Mouse (Mus musculus) intestine, embryonic 14.5 days (tissue): ENCODE results near the gene Dnmt3b. TPM values are rescaled to one million over a fixed set of nuclear protein-coding genes. Genes with fewer than 3 reads are reported as not detected.

Source experiments
- ATAC-seq: fragments of 200-750 bp; cut with Nextera tagmentation; replicated peaks from 2 replicates; pipeline ENCODE4 v1.8.0; 2017; ENCODE audit warnings: low read depth, moderate number of reproducible peaks, moderate TSS enrichment, moderate library complexity; ENCODE audit not compliant: low FRiP score, low TSS enrichment
- DNase-seq: peaks from one replicate; pipeline ENCODE4 v3.0.0-alpha.2; 2018; ENCODE audit warnings: low spot score
- H3K27ac ChIP-seq: fragments of 300-500 bp; sonication (generic); 2 replicates; pipeline ENCODE4 v1.5.1; 2014; ENCODE audit warnings: low read depth, mild to moderate bottlenecking, control low read depth
- H3K27me3 ChIP-seq: fragments of 300-500 bp; sonication (generic); replicated peaks from 2 replicates; pipeline ENCODE4 v1.6.1; 2014; ENCODE audit warnings: low read length, control low read depth; ENCODE audit not compliant: control insufficient read depth, insufficient read depth
- H3K36me3 ChIP-seq: fragments of 300-500 bp; sonication (generic); 2 replicates; pipeline ENCODE4 v1.6.1; 2014; ENCODE audit warnings: low read length, control low read depth; ENCODE audit not compliant: control insufficient read depth, insufficient read depth
- H3K4me1 ChIP-seq: fragments of 300-500 bp; sonication (generic); replicated peaks from 2 replicates; pipeline ENCODE4 v1.6.1; 2014; ENCODE audit warnings: low read length, control low read depth, mixed read lengths; ENCODE audit not compliant: control insufficient read depth, insufficient read depth
- H3K4me2 ChIP-seq: fragments of 300-500 bp; sonication (generic); 2 replicates; pipeline ENCODE4 v1.6.1; 2014; ENCODE audit warnings: low read length
- H3K4me3 ChIP-seq: fragments of 300-500 bp; sonication (generic); 2 replicates; pipeline ENCODE4 v1.5.1; 2014; ENCODE audit warnings: low read depth, low read length, control low read depth, mixed read lengths
- H3K9ac ChIP-seq: fragments of 300-500 bp; sonication (generic); 2 replicates; pipeline ENCODE4 v1.6.1; 2014; ENCODE audit warnings: mild to moderate bottlenecking, low read length
- H3K9me3 ChIP-seq: fragments of 300-500 bp; sonication (generic); 2 replicates; pipeline ENCODE4 v1.6.1; 2016; ENCODE audit warnings: low read length, control low read depth; ENCODE audit not compliant: control insufficient read depth
- WGBS: fragments of 180-500 bp; shearing (Covaris S2); extraction: QIAGEN DNeasy Blood & Tissue Kit; methylation state at CpG from one replicate; pipeline ENCODE4 v1.1.7; 2014; 5-methylcytosine and 5-hydroxymethylcytosine counted together
- polyA plus RNA-seq: library from polyadenylated mRNA; unstranded; fragments of >200 nt; fragmentation: Nextera tagmentation; extraction: Ambion mirVana; gene quantifications from 2 replicates; pipeline ENCODE4 v1.2.1, GENCODE M21; 2014

Dnmt3b gene
- polyA plus RNA-seq, 1 experiment from 2014 or later, result 10.9 TPM

DNA sequence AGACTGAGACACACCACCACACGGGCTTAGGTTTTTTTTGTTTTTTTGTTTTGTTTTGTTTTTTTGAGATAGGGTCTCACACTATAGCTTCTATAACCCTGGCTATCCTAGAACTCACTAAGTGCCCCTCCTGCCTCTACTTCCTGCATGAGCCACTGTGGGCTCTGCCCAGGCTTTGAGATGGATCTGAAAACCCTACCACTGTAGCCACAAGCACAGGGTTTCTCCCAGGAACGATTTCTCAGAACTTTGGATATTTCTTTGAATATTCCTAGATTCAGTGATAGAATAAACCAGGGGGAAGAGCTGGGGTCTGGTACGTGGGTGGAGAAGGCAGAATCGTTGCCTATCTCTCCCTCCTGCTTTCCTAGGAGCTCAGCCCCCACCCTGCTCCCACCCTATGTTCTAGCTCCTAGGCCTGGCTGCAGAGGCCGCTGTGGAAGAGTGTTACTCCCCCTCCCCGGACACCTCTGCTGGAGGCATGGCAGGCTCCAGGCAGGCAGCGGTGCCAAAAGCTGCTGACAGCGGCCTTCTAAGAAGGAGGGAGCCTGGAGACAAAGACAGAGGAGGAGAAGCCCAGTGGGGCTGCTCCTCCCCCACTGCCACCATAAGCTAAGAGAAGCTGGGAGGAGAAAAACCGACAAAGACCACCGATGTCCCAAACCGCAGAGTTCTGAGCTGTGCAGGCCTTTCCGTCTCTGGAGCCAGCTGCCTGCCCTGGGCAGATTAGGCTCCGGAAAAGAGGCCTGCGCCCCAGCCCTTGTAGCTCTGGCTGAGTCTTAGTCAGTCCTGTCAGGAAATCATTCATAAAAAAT is 38.6 kb upstream of the Dnmt3b start:
- no peaks in the 10 kb centered on the region for H3K9me3 ChIP-seq
- 30% methylated on average over 13 of the region's 14 CpGs for WGBS
- ATAC-seq (0 out of 2 replicates have a peak, but pooled peaks have one; percentile 24), DNase-seq (no peak)
- H3K4me2 ChIP-seq, result no peak overlapping the region
- H3K4me3 ChIP-seq, result no peak overlapping the region
- H3K27ac ChIP-seq, result peak overlapping the region; percentile 58
- 0 out of 2 replicates have a peak, but pooled peaks cover 6% of the 10 kb centered on the region for H3K4me1 ChIP-seq
- H3K36me3 ChIP-seq, result 0 out of 2 replicates have a peak, but pooled peaks cover 4% of the 10 kb centered on the region
- 0 out of 2 replicates have a peak overlapping the region, but pooled peaks have one; percentile 15 for H3K9ac ChIP-seq
- H3K27me3 ChIP-seq, result no peaks in the 10 kb centered on the region

DNA sequence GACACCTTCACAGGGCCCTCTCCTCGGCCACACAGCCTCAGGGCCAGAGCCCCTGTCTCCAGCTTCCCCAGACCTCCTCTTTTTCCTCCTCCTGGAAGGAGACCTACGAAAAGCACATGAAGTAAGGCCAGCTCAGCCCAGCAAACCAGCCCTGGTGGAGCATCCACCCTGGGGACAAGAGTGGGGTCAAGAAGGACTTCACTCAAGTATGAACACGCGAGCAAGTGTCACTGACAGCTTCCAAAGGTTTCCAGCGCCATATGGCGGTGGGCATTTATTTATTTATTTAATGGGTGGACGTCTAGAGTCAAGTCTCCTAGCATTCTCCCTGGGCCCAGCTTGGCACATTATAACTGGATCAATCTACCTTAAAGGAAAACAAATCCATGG is 38.0 kb upstream of the Dnmt3b start:
- H3K27ac ChIP-seq, result peak overlapping the region; percentile 58
- no peaks in the 10 kb centered on the region for H3K27me3 ChIP-seq
- no peak for ATAC-seq

DNA sequence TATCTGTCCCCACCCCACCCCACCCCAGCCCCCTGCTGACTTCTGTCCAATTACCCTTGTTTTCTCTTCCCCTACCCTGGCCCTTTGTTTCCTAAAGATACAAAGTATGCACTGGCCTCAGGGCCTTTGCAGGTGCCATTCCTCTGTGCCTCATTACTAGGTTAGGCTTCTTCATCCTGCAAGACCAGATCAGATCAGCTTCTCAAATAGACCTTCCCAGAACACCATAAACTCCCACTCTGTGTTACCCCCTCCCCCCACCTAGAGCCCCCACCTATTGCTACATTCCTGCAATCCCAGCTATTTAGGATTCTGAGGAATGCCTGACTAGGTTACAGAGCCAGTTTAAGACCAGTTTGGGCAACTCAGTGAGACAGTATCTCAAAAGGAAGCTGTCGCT is 37.5 kb upstream of the Dnmt3b start:
- Histone ChIP-seq H3K36me3 (0 out of 2 replicates have a peak, but pooled peaks cover 7% of the 10 kb centered on the region), H3K9me3 (no peaks in the 10 kb centered on the region), H3K4me2 (no peak overlapping the region), H3K27ac (no peak overlapping the region), H3K9ac (no peak overlapping the region), H3K27me3 (no peaks in the 10 kb centered on the region), H3K4me3 (no peak overlapping the region), H3K4me1 (0 out of 2 replicates have a peak, but pooled peaks cover 6% of the 10 kb centered on the region)
- 91% methylated on average over 1 of the region's 1 CpGs for WGBS
- ATAC-seq (no peak), DNase-seq (no peak)

More for the DNA sequence above, 38.0 kb upstream of the Dnmt3b start:
- H3K4me2 ChIP-seq, result no peak overlapping the region
- no peak overlapping the region for H3K9ac ChIP-seq
- no peak for DNase-seq
- 0 out of 2 replicates have a peak, but pooled peaks cover 4% of the 10 kb centered on the region for H3K36me3 ChIP-seq
- 73% methylated on average over 7 of the region's 7 CpGs for WGBS
- H3K9me3 ChIP-seq, result no peaks in the 10 kb centered on the region
- 0 out of 2 replicates have a peak, but pooled peaks cover 6% of the 10 kb centered on the region for H3K4me1 ChIP-seq
- H3K4me3 ChIP-seq, result no peak overlapping the region

DNA sequence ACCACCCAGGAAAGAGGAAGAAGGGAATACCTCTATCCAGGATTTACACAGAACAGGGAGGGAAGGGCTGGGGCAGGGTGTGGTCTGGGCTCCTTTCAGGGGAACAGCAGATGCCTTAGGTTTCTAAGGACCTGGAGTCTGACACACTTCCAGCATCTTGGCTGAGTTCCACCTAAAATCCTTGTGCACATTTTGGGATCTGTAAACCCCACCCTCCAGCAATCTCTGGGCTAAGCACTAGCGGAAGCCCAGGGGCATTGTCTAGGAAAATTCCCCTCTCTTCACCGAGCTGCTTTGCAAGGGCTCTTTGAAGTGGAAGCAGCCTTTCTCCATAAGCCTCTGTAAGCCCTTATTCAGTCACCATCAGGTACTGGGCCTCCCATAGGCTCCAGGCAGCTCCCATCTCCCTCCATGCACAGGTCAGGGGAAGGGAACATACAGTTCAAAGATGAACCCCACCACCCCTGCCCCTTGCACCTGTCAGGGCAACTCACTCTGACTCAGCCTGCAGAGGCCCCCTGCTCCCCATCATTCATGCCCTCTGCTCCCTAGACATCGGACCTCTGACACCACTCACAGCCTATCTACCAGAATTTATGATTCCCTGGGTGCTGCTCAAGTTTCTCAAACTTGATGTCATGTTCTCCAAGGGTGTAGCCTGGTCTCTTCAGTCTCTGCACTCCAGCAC is 36.5 kb upstream of the Dnmt3b start:
- WGBS, result 40% methylated on average over 3 of the region's 3 CpGs
- Histone ChIP-seq H3K4me1 (0 out of 2 replicates have a peak, but pooled peaks cover 6% of the 10 kb centered on the region), H3K27me3 (no peaks in the 10 kb centered on the region), H3K9ac (no peak overlapping the region), H3K36me3 (peaks cover 14% of the 10 kb centered on the region; the same call in 1 of the 2 replicates), H3K4me2 (no peak overlapping the region), H3K9me3 (no peaks in the 10 kb centered on the region), H3K27ac (no peak overlapping the region), H3K4me3 (no peak overlapping the region)
- no peak for ATAC-seq
- DNase-seq, result no peak

DNA sequence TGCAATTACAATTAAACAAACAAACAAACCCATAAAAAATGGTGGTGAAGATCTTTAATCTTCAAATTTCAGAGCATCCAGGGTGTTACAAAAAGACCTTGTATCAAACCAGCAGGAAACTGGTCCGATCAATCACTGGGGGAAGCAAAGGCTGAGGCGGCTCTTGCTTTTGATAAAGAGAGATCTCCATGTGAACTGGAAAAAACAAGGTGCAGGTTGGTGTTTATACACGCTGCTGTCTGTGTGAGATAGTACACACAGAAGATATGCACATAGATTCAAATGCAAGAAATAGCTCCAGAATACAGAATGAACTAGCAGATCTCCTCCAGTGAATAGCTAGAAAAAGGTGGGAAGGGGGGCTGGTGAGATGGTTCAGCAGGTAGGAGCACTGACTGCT is 32.4 kb upstream of the Dnmt3b start:
- WGBS, result 91% methylated on average over 3 of the region's 3 CpGs
- Histone ChIP-seq H3K9me3 (no peaks in the 10 kb centered on the region), H3K9ac (no peak overlapping the region), H3K4me2 (no peak overlapping the region), H3K27ac (no peak overlapping the region), H3K27me3 (no peaks in the 10 kb centered on the region), H3K4me3 (no peak overlapping the region), H3K4me1 (no peaks in the 10 kb centered on the region), H3K36me3 (peaks cover 56% of the 10 kb centered on the region)
- ATAC-seq (no peak), DNase-seq (no peak)

DNA sequence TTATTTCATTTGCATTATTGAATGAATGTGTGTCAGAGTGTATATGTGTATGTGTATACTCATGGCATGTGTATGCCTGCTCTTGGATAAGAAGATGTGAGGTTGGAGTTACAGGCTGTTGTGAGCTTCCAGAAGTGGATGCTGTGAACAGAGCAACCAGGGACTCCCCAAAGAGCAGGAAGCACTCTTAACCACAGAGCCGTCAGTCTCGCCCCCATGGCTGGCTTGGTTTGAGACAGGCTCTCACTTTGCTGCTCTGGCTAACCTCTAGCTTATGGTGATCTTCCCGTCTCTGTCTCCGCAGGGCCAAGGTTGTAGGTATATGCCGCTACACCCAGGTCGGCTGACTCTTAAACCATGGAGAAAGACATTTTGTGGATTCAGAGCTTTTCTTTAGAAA is 30.8 kb upstream of the Dnmt3b start:
- 95% methylated on average over 6 of the region's 6 CpGs for WGBS
- no peak for ATAC-seq

DNA sequence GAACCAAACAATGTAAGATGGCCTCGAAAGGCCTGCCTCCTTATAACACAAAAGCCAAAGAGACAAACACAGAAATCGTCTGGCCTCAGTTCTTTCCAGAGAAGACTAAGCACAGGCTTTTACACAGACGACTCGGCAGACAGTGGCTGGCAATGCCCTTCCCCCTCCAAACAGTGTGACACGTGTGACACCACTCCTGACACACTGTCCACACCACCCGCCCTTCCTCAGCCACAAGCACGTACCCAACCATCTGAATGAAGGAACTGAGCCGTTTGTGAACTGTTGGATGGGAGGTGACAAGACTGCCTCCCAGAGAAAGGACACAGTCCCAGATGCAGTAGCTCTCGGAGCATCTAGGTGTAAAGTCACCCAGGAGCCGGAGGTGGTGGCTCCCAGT is 30.4 kb upstream of the Dnmt3b start:
- Histone ChIP-seq H3K4me2 (no peak overlapping the region), H3K36me3 (peaks cover 76% of the 10 kb centered on the region), H3K4me3 (no peak overlapping the region), H3K9ac (no peak overlapping the region), H3K4me1 (no peaks in the 10 kb centered on the region), H3K27ac (no peak overlapping the region), H3K27me3 (no peaks in the 10 kb centered on the region), H3K9me3 (no peaks in the 10 kb centered on the region)
- no peak for DNase-seq
- ATAC-seq, result no peak
- WGBS, result 81% methylated on average over 10 of the region's 10 CpGs

More for the DNA sequence above, 30.8 kb upstream of the Dnmt3b start:
- no peak overlapping the region for H3K4me3 ChIP-seq
- H3K27ac ChIP-seq, result no peak overlapping the region
- DNase-seq, result no peak
- no peak overlapping the region for H3K9ac ChIP-seq
- H3K9me3 ChIP-seq, result no peaks in the 10 kb centered on the region
- H3K4me2 ChIP-seq, result no peak overlapping the region
- H3K27me3 ChIP-seq, result no peaks in the 10 kb centered on the region
- H3K36me3 ChIP-seq, result peaks cover 71% of the 10 kb centered on the region
- H3K4me1 ChIP-seq, result no peaks in the 10 kb centered on the region

DNA sequence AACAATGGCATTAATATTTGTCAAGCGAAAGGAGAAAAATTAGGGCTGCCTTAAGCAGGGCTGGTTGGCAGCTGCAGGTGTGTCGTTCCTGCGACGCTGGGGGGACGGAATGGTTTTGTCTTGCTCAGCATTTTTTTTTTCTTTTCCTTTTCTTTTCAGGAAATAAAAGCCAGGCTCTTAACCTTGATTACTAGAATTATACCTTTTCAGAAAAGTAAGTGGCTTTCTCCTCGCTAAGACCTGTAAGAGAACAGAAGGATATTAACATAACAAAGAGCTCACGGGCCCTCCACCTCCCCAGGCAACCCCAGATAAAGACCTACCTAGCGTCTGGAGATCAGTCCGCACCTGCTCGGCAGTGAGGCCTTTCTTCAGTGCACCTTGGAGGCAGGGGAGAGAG is 26.8 kb upstream of the Dnmt3b start:
- DNase-seq (no peak), ATAC-seq (no peak)
- Histone ChIP-seq H3K4me1 (no peaks in the 10 kb centered on the region), H3K4me3 (no peak overlapping the region), H3K36me3 (peaks cover 94% of the 10 kb centered on the region), H3K9ac (no peak overlapping the region), H3K9me3 (no peaks in the 10 kb centered on the region), H3K27ac (no peak overlapping the region), H3K27me3 (no peaks in the 10 kb centered on the region), H3K4me2 (no peak overlapping the region)
- 69% methylated on average over 10 of the region's 10 CpGs for WGBS
